Mouse (Mus musculus): Measurements from ENCODE around the gene Tenm4. TPM values are rescaled to one million over a fixed set of nuclear protein-coding genes. Genes with fewer than 3 reads are reported as not detected.

The Tenm4 gene
- polyA plus RNA-seq, 1 experiment from 2014 or later, result 37.5 TPM

GRCm38 (mm10) chr7:96708071-96708470 is 537.0 kb downstream of the Tenm4 start:
- H3K4me3 ChIP-seq (replicated peaks; ENCODE audit: low read length), result no peak overlapping the region
- H3K27ac ChIP-seq, result no peak overlapping the region
- DNase-seq (ENCODE audit: low spot score), result no peak
- H3K27me3 ChIP-seq (ENCODE audit: control insufficient read depth, insufficient read depth, low read length), result peaks cover 8% of the 10 kb centered on the region; the same call in 1 of the 2 replicates
- 82% methylated on average over 5 of the region's 5 CpGs for WGBS
- ATAC-seq (ENCODE audit: low FRiP score), result no peak
- H3K9me3 ChIP-seq (ENCODE audit: control insufficient read depth, low read length), result no peaks in the 10 kb centered on the region
- no peak overlapping the region for H3K9ac ChIP-seq
- H3K4me1 ChIP-seq (replicated peaks; ENCODE audit: control insufficient read depth, insufficient read depth, low read length), result no peaks in the 10 kb centered on the region
- no peak overlapping the region for H3K4me2 ChIP-seq (replicated peaks)
- no peaks in the 10 kb centered on the region for H3K36me3 ChIP-seq (replicated peaks; ENCODE audit: control insufficient read depth, insufficient read depth)

- H3K9ac ChIP-seq, result no peak overlapping the region
- no peak overlapping the region for H3K4me3 ChIP-seq (replicated peaks; ENCODE audit: low read length)
- no peaks in the 10 kb centered on the region for H3K4me1 ChIP-seq (replicated peaks; ENCODE audit: control insufficient read depth, insufficient read depth, low read length)
- 79% methylated on average over 5 of the region's 5 CpGs for WGBS
- H3K27ac ChIP-seq, result no peak overlapping the region
- no peak overlapping the region for H3K4me2 ChIP-seq (replicated peaks)
- H3K36me3 ChIP-seq (replicated peaks; ENCODE audit: control insufficient read depth, insufficient read depth), result no peaks in the 10 kb centered on the region
- peaks cover 12% of the 10 kb centered on the region; the same call in 1 of the 2 replicates for H3K27me3 ChIP-seq (ENCODE audit: control insufficient read depth, insufficient read depth, low read length)
- no peak for DNase-seq (ENCODE audit: low spot score)
- H3K9me3 ChIP-seq (ENCODE audit: control insufficient read depth, low read length), result no peaks in the 10 kb centered on the region
- no peak for ATAC-seq (ENCODE audit: low FRiP score)
Observed at GRCm38 (mm10) chr7:96708561-96708960, 537.5 kb downstream of the Tenm4 start.

GRCm38 (mm10) chr7:96708968-96709367 is 537.9 kb downstream of the Tenm4 start:
- Histone ChIP-seq H3K36me3 (replicated peaks; ENCODE audit: control insufficient read depth, insufficient read depth) (no peaks in the 10 kb centered on the region), H3K4me2 (replicated peaks) (no peak overlapping the region), H3K4me3 (replicated peaks; ENCODE audit: low read length) (no peak overlapping the region), H3K9me3 (ENCODE audit: control insufficient read depth, low read length) (no peaks in the 10 kb centered on the region), H3K27ac (no peak overlapping the region), H3K4me1 (replicated peaks; ENCODE audit: control insufficient read depth, insufficient read depth, low read length) (no peaks in the 10 kb centered on the region), H3K9ac (no peak overlapping the region), H3K27me3 (ENCODE audit: control insufficient read depth, insufficient read depth, low read length) (peaks cover 12% of the 10 kb centered on the region; the same call in 1 of the 2 replicates)
- ATAC-seq (ENCODE audit: low FRiP score), result no peak
- DNase-seq (ENCODE audit: low spot score), result no peak
- WGBS, result 95% methylated on average over 8 of the region's 8 CpGs

GRCm38 (mm10) chr7:96709891-96710290 is 538.8 kb downstream of the Tenm4 start:
- no peak overlapping the region for H3K4me2 ChIP-seq (replicated peaks)
- no peak overlapping the region for H3K27ac ChIP-seq
- DNase-seq (ENCODE audit: low spot score), result no peak
- no peaks in the 10 kb centered on the region for H3K4me1 ChIP-seq (replicated peaks; ENCODE audit: control insufficient read depth, insufficient read depth, low read length)
- no peak overlapping the region for H3K4me3 ChIP-seq (replicated peaks; ENCODE audit: low read length)
- H3K27me3 ChIP-seq (ENCODE audit: control insufficient read depth, insufficient read depth, low read length), result peaks cover 13% of the 10 kb centered on the region; the same call in 1 of the 2 replicates
- no peaks in the 10 kb centered on the region for H3K9me3 ChIP-seq (ENCODE audit: control insufficient read depth, low read length)
- H3K36me3 ChIP-seq (replicated peaks; ENCODE audit: control insufficient read depth, insufficient read depth), result no peaks in the 10 kb centered on the region
- 85% methylated on average over 4 of the region's 4 CpGs for WGBS
- ATAC-seq (ENCODE audit: low FRiP score), result no peak
- no peak overlapping the region for H3K9ac ChIP-seq

- DNase-seq (ENCODE audit: low spot score) (no peak), ATAC-seq (ENCODE audit: low FRiP score) (no peak)
- Histone ChIP-seq H3K9me3 (ENCODE audit: control insufficient read depth, low read length) (no peaks in the 10 kb centered on the region), H3K27ac (no peak overlapping the region), H3K9ac (no peak overlapping the region), H3K4me2 (replicated peaks) (no peak overlapping the region), H3K27me3 (ENCODE audit: control insufficient read depth, insufficient read depth, low read length) (peaks cover 21% of the 10 kb centered on the region), H3K4me1 (replicated peaks; ENCODE audit: control insufficient read depth, insufficient read depth, low read length) (no peaks in the 10 kb centered on the region), H3K4me3 (replicated peaks; ENCODE audit: low read length) (no peak overlapping the region), H3K36me3 (replicated peaks; ENCODE audit: control insufficient read depth, insufficient read depth) (0 out of 2 replicates have a peak, but pooled peaks cover 3% of the 10 kb centered on the region)
- WGBS, result 74% methylated on average over 1 of the region's 1 CpGs
Observed at GRCm38 (mm10) chr7:96710658-96711071, 539.6 kb downstream of the Tenm4 start.

GRCm38 (mm10) chr7:96712876-96713275 is 541.8 kb downstream of the Tenm4 start:
- Histone ChIP-seq H3K36me3 (replicated peaks; ENCODE audit: control insufficient read depth, insufficient read depth) (0 out of 2 replicates have a peak, but pooled peaks cover 3% of the 10 kb centered on the region), H3K4me1 (replicated peaks; ENCODE audit: control insufficient read depth, insufficient read depth, low read length) (peaks cover 2% of the 10 kb centered on the region; the same call in 1 of the 2 replicates), H3K9me3 (ENCODE audit: control insufficient read depth, low read length) (no peaks in the 10 kb centered on the region), H3K27ac (no peak overlapping the region), H3K4me2 (replicated peaks) (no peak overlapping the region), H3K4me3 (replicated peaks; ENCODE audit: low read length) (no peak overlapping the region), H3K9ac (no peak overlapping the region), H3K27me3 (ENCODE audit: control insufficient read depth, insufficient read depth, low read length) (peaks cover 29% of the 10 kb centered on the region)
- ATAC-seq (ENCODE audit: low FRiP score), result no peak
- DNase-seq (ENCODE audit: low spot score), result no peak

GRCm38 (mm10) chr7:96716911-96717310 is 545.9 kb downstream of the Tenm4 start:
- peaks cover 31% of the 10 kb centered on the region for H3K27me3 ChIP-seq (ENCODE audit: control insufficient read depth, insufficient read depth, low read length)

GRCm38 (mm10) chr7:96718201-96719155 is 547.4 kb downstream of the Tenm4 start:
- H3K36me3 ChIP-seq (replicated peaks; ENCODE audit: control insufficient read depth, insufficient read depth), result 0 out of 2 replicates have a peak, but pooled peaks cover 3% of the 10 kb centered on the region
- H3K27ac ChIP-seq, result peak overlapping the region; percentile 77
- ATAC-seq (ENCODE audit: low FRiP score), result peak; percentile 91
- H3K4me3 ChIP-seq (replicated peaks; ENCODE audit: low read length), result no peak overlapping the region
- peaks cover 27% of the 10 kb centered on the region; the same call in 1 of the 2 replicates for H3K27me3 ChIP-seq (ENCODE audit: control insufficient read depth, insufficient read depth, low read length)
- 21% methylated on average over 14 of the region's 14 CpGs for WGBS
- H3K9ac ChIP-seq, result no peak overlapping the region
- no peak overlapping the region for H3K4me2 ChIP-seq (replicated peaks)
- no peaks in the 10 kb centered on the region for H3K9me3 ChIP-seq (ENCODE audit: control insufficient read depth, low read length)
- H3K4me1 ChIP-seq (replicated peaks; ENCODE audit: control insufficient read depth, insufficient read depth, low read length), result peaks cover 22% of the 10 kb centered on the region
- peak; percentile 66 for DNase-seq (ENCODE audit: low spot score)

More at GRCm38 (mm10) chr7:96716911-96717310, 545.9 kb downstream of the Tenm4 start:
- WGBS, result 90% methylated on average over 4 of the region's 4 CpGs
- H3K9ac ChIP-seq, result no peak overlapping the region
- DNase-seq (ENCODE audit: low spot score) (no peak), ATAC-seq (ENCODE audit: low FRiP score) (no peak)
- peaks cover 22% of the 10 kb centered on the region for H3K4me1 ChIP-seq (replicated peaks; ENCODE audit: control insufficient read depth, insufficient read depth, low read length)
- no peaks in the 10 kb centered on the region for H3K9me3 ChIP-seq (ENCODE audit: control insufficient read depth, low read length)
- no peak overlapping the region for H3K27ac ChIP-seq
- H3K4me3 ChIP-seq (replicated peaks; ENCODE audit: low read length), result no peak overlapping the region
- H3K4me2 ChIP-seq (replicated peaks), result no peak overlapping the region
- 0 out of 2 replicates have a peak, but pooled peaks cover 3% of the 10 kb centered on the region for H3K36me3 ChIP-seq (replicated peaks; ENCODE audit: control insufficient read depth, insufficient read depth)

- no peaks in the 10 kb centered on the region for H3K9me3 ChIP-seq (ENCODE audit: control insufficient read depth, low read length)
- H3K9ac ChIP-seq, result no peak overlapping the region
- 0 out of 2 replicates have a peak, but pooled peaks cover 3% of the 10 kb centered on the region for H3K36me3 ChIP-seq (replicated peaks; ENCODE audit: control insufficient read depth, insufficient read depth)
- 39% methylated on average over 1 of the region's 1 CpGs for WGBS
- H3K4me3 ChIP-seq (replicated peaks; ENCODE audit: low read length), result no peak overlapping the region
- peaks cover 29% of the 10 kb centered on the region; the same call in 1 of the 2 replicates for H3K27me3 ChIP-seq (ENCODE audit: control insufficient read depth, insufficient read depth, low read length)
- H3K4me2 ChIP-seq (replicated peaks), result no peak overlapping the region
- ATAC-seq (ENCODE audit: low FRiP score) (no peak), DNase-seq (ENCODE audit: low spot score) (no peak)
- H3K27ac ChIP-seq, result no peak overlapping the region; the same call in 1 of the 2 replicates
- peaks cover 22% of the 10 kb centered on the region for H3K4me1 ChIP-seq (replicated peaks; ENCODE audit: control insufficient read depth, insufficient read depth, low read length)
Observed at GRCm38 (mm10) chr7:96719926-96720325, 548.9 kb downstream of the Tenm4 start.
